Mouse (Mus musculus): ENCODE measurements around the gene Birc5. TPM values are rescaled to one million over a fixed set of nuclear protein-coding genes. Genes with fewer than 3 reads are reported as not detected.

Gene Birc5
- 1.3 and 9.5 TPM in 2 replicates for polyA plus RNA-seq (2012; rRNA removed; ENCODE audit: low replicate concordance)

GRCm38 (mm10) chr11:117848985-117849671, at the start of gene Birc5:
TSS of gene Birc5 (plus strand) at chr11:117849251.

GRCm38 (mm10) chr11:117809407-117810311, 39.4 kb upstream of the Birc5 start, which contains the start of the genes Gm20708 and Syngr2:
TSS of gene Gm20708 (plus strand) at chr11:117809668.
TSS of gene Syngr2 (plus strand) at chr11:117809668.

GRCm38 (mm10) chr11:117825333-117826101, 23.5 kb upstream of the Birc5 start, which contains the start of the genes Afmid and Tk1:
TSS of gene Afmid (plus strand) at chr11:117825924.
TSS of gene Tk1 (minus strand) at chr11:117826092.

GRCm38 (mm10) chr11:117860601-117861000, 11.6 kb downstream of the Birc5 start, which contains the start of gene Tmem235:
TSS of gene Tmem235 (plus strand) at chr11:117860752.

GRCm38 (mm10) chr11:117872861-117873608, 24.0 kb downstream of the Birc5 start, which contains the start of gene Tha1:
TSS of gene Tha1 (minus strand) at chr11:117873481.

Other genes with a start within 250 kb of the Birc5 start
- gene Tnrc6c, start 195.0 kb upstream of the Birc5 start, polyA plus RNA-seq (2012; rRNA removed; ENCODE audit: low replicate concordance), result 20.3 and 38.3 TPM in 2 replicates
- 7.0 and 14.5 TPM in 2 replicates for gene Tmc8, start 67.2 kb upstream of the Birc5 start, polyA plus RNA-seq (2012; rRNA removed; ENCODE audit: low replicate concordance)
- gene Tmc6, start 67.1 kb upstream of the Birc5 start, polyA plus RNA-seq (2012; rRNA removed; ENCODE audit: low replicate concordance), result 34.4 and 55.4 TPM in 2 replicates
- gene 6030468B19Rik, start 51.6 kb upstream of the Birc5 start, polyA plus RNA-seq (2012; rRNA removed; ENCODE audit: low replicate concordance), result 0.12 TPM in 1 of 2 replicates, not detected in the other
- gene Gm20708, start 39.6 kb upstream of the Birc5 start, polyA plus RNA-seq (2012; rRNA removed; ENCODE audit: low replicate concordance), result 0.13 TPM in 1 of 2 replicates, not detected in the other
- 104 and 140 TPM in 2 replicates for gene Syngr2, start 39.6 kb upstream of the Birc5 start, polyA plus RNA-seq (2012; rRNA removed; ENCODE audit: low replicate concordance)
- gene Afmid, start 23.3 kb upstream of the Birc5 start, polyA plus RNA-seq (2012; rRNA removed; ENCODE audit: low replicate concordance), result 5.9 and 9.7 TPM in 2 replicates
- 4.8 and 39.0 TPM in 2 replicates for gene Tk1, start 23.2 kb upstream of the Birc5 start, polyA plus RNA-seq (2012; rRNA removed; ENCODE audit: low replicate concordance)
- gene Tmem235, start 11.5 kb downstream of the Birc5 start, polyA plus RNA-seq (2012; rRNA removed; ENCODE audit: low replicate concordance), result not detected in 2 replicates
- 12.1 and 13.3 TPM in 2 replicates for gene Tha1, start 24.2 kb downstream of the Birc5 start, polyA plus RNA-seq (2012; rRNA removed; ENCODE audit: low replicate concordance)
- gene Socs3, start 120.8 kb downstream of the Birc5 start, polyA plus RNA-seq (2012; rRNA removed; ENCODE audit: low replicate concordance), result 8.3 and 24.4 TPM in 2 replicates
- gene Pgs1, start 137.0 kb downstream of the Birc5 start, polyA plus RNA-seq (2012; rRNA removed; ENCODE audit: low replicate concordance), result 47.5 and 54.3 TPM in 2 replicates

Data from subcutaneous adipose tissue, adult 2 months (tissue).